Mouse (Mus musculus): ENCODE results near the gene Hnrnpl. TPM values are rescaled to one million over a fixed set of nuclear protein-coding genes. Genes with fewer than 3 reads are reported as not detected.

Hnrnpl gene
- polyA plus RNA-seq, 1 experiment from 2014 or later, result 254 TPM

DNA sequence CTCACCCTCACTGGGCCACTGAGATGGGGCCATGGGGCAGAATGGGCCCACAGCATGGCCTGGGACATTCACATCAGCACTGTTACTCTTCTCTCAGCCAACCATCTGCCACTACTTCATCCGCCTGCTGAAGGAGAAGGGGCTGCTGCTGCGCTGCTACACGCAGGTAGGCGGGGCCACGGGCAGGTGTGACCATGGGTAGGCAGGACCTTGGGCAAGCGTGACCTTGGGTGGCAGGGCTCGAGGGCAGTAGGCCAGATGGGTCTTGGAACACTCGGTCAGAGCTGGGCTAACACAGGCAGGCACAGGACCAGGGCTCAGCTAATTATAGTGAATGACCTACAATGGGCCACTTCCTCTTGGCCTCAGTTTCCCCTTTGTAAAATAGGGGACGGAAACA, 29.5 kb upstream of the Hnrnpl start:
- H3K9ac ChIP-seq, result no peak overlapping the region
- 80% methylated on average over 9 of the region's 9 CpGs for WGBS
- H3K27ac ChIP-seq (ENCODE audit: low read depth), result no peak overlapping the region
- peaks cover 8% of the 10 kb centered on the region; the same call in 1 of the 2 replicates for H3K36me3 ChIP-seq (ENCODE audit: insufficient read depth)
- H3K4me3 ChIP-seq (ENCODE audit: low read depth, low read length), result no peak overlapping the region
- H3K27me3 ChIP-seq (ENCODE audit: insufficient read depth, low read length), result no peaks in the 10 kb centered on the region
- no peaks in the 10 kb centered on the region for H3K9me3 ChIP-seq (ENCODE audit: low read depth, low read length)
- no peak for ATAC-seq (ENCODE audit: insufficient read depth)
- no peaks in the 10 kb centered on the region for H3K4me1 ChIP-seq (ENCODE audit: insufficient read depth)
- TF ChIP-seq CTCF (IDR thresholded peaks at IDR 0.05; ENCODE audit: low read depth), result no peak
- no peak for DNase-seq
- no peak overlapping the region for H3K4me2 ChIP-seq

DNA sequence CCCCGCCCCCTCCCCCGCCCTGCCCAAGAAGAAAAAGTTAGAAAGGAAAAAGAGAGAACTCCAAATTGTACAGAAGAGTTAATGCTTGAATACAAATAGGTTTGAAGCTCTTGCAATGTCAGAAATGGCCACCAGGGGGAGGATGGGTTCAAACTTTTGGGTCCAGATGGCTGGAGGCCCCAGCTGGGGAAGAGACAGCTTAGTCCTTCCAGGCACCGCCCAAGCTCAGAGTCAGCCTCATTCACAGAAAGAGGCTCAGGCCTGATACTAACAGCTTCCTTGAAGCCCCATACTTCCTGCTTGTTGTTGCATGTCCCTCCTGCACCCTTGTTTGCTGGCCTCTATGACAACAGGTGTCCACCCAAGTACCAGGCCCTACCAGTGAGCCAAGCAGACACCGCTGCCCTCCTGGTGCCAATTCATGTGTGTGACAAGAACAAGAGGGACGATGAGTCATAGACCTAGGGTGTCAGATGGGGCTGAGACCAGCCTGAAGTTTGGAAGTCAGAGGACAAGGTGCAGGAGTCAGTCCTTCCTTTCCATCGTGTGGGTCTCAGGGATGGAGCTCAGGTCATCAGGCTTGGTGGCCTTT, 28.2 kb upstream of the Hnrnpl start:
- no peak overlapping the region for H3K4me2 ChIP-seq
- no peak overlapping the region for H3K9ac ChIP-seq
- H3K4me3 ChIP-seq (ENCODE audit: low read depth, low read length), result no peak overlapping the region
- no peaks in the 10 kb centered on the region for H3K27me3 ChIP-seq (ENCODE audit: insufficient read depth, low read length)
- H3K9me3 ChIP-seq (ENCODE audit: low read depth, low read length), result no peaks in the 10 kb centered on the region
- DNase-seq (peak; percentile 97), ATAC-seq (ENCODE audit: insufficient read depth) (peak; percentile 68; the same call in 1 of the 2 replicates)
- H3K36me3 ChIP-seq (ENCODE audit: insufficient read depth), result peaks cover 3% of the 10 kb centered on the region; the same call in 1 of the 2 replicates
- H3K27ac ChIP-seq (ENCODE audit: low read depth), result no peak overlapping the region
- no peaks in the 10 kb centered on the region for H3K4me1 ChIP-seq (ENCODE audit: insufficient read depth)
- peak; percentile 83 for TF ChIP-seq CTCF (IDR thresholded peaks at IDR 0.05; ENCODE audit: low read depth)
- 44% methylated on average over 6 of the region's 6 CpGs for WGBS

DNA sequence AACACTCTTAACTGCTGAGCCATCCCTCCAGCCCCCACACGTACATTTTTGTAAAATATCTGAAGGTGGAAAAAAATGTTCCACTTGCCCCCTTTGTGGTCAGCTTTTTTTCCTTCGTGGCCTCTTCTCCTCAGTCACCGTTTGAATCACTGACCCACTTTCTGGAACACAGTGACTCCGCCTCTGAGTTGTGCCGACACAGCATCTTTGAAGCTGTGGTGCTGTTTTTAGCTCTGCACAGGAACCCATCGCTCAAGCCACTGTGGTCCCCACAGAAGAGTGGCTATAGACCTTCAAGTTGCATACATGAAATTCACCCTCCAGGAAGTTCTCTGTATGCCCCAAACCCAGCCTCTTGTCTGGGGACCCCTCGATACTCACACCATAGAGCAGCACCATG, 27.5 kb upstream of the Hnrnpl start:
- H3K9ac ChIP-seq, result no peak overlapping the region
- no peak overlapping the region for H3K4me2 ChIP-seq
- DNase-seq (peak; percentile 30), ATAC-seq (ENCODE audit: insufficient read depth) (no peak)
- WGBS, result 71% methylated on average over 7 of the region's 7 CpGs
- no peak for TF ChIP-seq CTCF (IDR thresholded peaks at IDR 0.05; ENCODE audit: low read depth)
- no peak overlapping the region for H3K27ac ChIP-seq (ENCODE audit: low read depth)
- H3K36me3 ChIP-seq (ENCODE audit: insufficient read depth), result peaks cover 10% of the 10 kb centered on the region; the same call in 1 of the 2 replicates
- no peaks in the 10 kb centered on the region for H3K27me3 ChIP-seq (ENCODE audit: insufficient read depth, low read length)
- no peaks in the 10 kb centered on the region for H3K4me1 ChIP-seq (ENCODE audit: insufficient read depth)
- no peak overlapping the region for H3K4me3 ChIP-seq (ENCODE audit: low read depth, low read length)
- no peaks in the 10 kb centered on the region for H3K9me3 ChIP-seq (ENCODE audit: low read depth, low read length)

DNA sequence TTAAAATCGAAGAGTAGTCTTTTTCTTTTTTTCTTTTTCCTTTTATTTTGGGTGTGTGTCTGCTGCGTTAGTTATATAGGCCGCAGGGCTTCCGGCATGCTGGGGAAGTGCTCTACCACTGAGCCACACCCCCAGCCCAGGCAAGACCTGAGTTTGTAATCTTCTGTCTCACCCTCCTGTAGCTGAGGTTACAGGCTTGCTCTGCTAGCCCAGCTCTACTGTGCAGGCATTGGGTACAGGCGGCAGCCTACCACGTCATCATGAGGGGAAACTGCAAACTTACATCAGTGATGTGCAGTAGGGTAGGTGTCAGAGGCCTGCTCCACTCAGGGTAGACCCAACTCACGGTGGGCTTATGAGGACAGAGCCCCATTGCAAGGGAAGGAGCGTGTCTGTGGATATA, 27.1 kb upstream of the Hnrnpl start:
- Histone ChIP-seq H3K9me3 (ENCODE audit: low read depth, low read length) (no peaks in the 10 kb centered on the region), H3K27me3 (ENCODE audit: insufficient read depth, low read length) (no peaks in the 10 kb centered on the region)
- 88% methylated on average over 8 of the region's 8 CpGs for whole genome bisulfite sequencing

DNA sequence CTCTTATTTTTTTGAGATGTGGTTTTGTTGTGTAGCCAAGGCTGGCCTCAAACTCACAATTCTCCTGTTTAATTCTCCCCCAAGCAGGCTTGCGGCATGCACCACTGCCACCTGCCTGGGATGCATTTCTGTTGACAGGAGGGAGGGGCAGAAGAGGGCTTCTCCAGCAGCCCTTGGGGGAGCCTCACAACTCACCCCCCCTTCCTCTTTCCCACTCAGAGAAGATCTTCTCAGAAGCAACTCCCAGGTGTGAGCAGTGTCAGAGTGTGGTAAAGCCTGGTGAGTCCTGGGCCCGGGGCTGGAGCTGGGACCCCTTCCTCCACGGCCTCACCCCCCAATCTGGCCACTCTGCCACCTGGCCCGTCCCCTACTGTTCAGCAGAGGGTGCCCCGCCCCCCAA, 23.2 kb upstream of the Hnrnpl start:
- WGBS, result 75% methylated on average over 5 of the region's 5 CpGs
- Histone ChIP-seq H3K9ac (no peak overlapping the region), H3K4me1 (ENCODE audit: insufficient read depth) (peaks cover 8% of the 10 kb centered on the region), H3K9me3 (ENCODE audit: low read depth, low read length) (no peaks in the 10 kb centered on the region), H3K4me3 (ENCODE audit: low read depth, low read length) (no peak overlapping the region), H3K27ac (ENCODE audit: low read depth) (no peak overlapping the region), H3K27me3 (ENCODE audit: insufficient read depth, low read length) (no peaks in the 10 kb centered on the region), H3K36me3 (ENCODE audit: insufficient read depth) (peaks cover 11% of the 10 kb centered on the region; the same call in 1 of the 2 replicates), H3K4me2 (no peak overlapping the region)
- ATAC-seq (ENCODE audit: insufficient read depth), result no peak
- DNase-seq, result no peak
- no peak for TF ChIP-seq CTCF (IDR thresholded peaks at IDR 0.05; ENCODE audit: low read depth)

More for the DNA sequence above, 27.1 kb upstream of the Hnrnpl start:
- no peak overlapping the region for H3K4me2 ChIP-seq
- H3K9ac ChIP-seq, result no peak overlapping the region
- no peak for ATAC-seq (ENCODE audit: insufficient read depth)
- no peak for TF ChIP-seq CTCF (IDR thresholded peaks at IDR 0.05; ENCODE audit: low read depth)
- no peak overlapping the region for H3K27ac ChIP-seq (ENCODE audit: low read depth)
- H3K4me1 ChIP-seq (ENCODE audit: insufficient read depth), result no peaks in the 10 kb centered on the region
- H3K4me3 ChIP-seq (ENCODE audit: low read depth, low read length), result no peak overlapping the region
- H3K36me3 ChIP-seq (ENCODE audit: insufficient read depth), result peaks cover 10% of the 10 kb centered on the region; the same call in 1 of the 2 replicates
- DNase-seq, result no peak

DNA sequence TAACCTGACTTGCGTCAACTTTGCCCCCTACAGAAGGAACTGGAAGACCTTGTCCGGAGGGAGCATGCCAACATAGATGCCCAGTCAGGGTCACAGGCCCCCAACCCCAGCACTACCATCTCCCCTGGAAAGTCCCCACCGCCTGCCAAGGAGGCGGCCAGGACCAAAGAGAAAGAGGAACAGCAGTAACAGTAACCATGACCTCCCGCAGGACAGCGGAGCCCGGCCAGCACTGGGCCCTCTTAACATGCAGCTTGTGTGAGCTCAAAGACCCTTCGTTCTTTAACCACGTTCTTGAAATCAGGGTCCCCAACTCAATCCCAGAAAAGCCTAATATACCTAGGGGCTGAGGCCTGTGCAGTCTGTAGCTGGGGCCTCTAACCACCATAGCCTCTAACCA, 20.5 kb upstream of the Hnrnpl start:
- DNase-seq, result no peak
- 89% methylated on average over 9 of the region's 9 CpGs for WGBS
- Histone ChIP-seq H3K27ac (ENCODE audit: low read depth) (no peak overlapping the region), H3K4me3 (ENCODE audit: low read depth, low read length) (no peak overlapping the region), H3K9me3 (ENCODE audit: low read depth, low read length) (no peaks in the 10 kb centered on the region), H3K4me1 (ENCODE audit: insufficient read depth) (peaks cover 11% of the 10 kb centered on the region), H3K36me3 (ENCODE audit: insufficient read depth) (peaks cover 11% of the 10 kb centered on the region; the same call in 1 of the 2 replicates), H3K9ac (no peak overlapping the region), H3K27me3 (ENCODE audit: insufficient read depth, low read length) (no peaks in the 10 kb centered on the region), H3K4me2 (no peak overlapping the region)
- ATAC-seq (ENCODE audit: insufficient read depth), result no peak
- no peak for TF ChIP-seq CTCF (IDR thresholded peaks at IDR 0.05; ENCODE audit: low read depth)

DNA sequence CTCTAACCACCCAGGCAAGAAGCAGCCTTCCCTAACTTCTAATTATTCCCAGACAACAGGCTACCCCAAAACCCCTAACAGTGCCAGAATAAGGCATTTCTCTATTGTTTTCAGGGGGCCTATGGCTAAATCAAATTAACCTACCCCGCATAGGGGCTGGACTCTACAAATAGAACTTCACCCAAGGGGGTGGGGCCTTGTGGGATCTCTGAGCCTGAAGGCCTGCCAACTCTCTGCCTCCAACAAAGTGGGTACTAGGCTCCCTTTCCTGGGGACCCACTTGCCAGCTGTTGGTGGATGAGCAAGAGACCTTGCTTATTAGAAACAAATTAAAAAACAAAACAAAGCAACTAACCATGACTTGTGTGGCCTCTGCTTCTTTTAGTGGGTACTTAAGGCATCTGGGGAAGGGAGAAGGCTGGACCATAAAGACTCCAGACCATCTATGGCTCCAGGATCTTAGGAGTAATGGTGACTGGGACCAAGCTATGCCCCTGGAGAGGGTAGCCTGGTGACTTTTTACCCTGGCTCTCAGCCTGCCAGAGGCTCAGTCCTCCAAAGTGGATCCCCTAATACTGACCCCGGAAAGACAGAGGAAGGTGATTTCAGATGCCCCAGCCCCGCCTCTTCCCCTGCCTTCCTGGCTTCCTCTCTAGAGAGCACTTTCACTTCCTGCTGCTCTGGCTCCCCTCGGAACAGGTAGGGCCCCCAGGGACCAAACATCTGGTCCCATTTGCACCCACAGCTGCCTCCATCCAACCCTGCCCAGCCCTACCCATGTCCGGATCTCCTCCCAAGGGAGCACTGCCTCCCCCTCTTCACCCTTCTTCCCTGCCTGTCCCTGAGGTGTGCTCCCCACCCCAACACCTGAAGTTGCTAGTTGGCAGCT, 19.8 kb upstream of the Hnrnpl start, which contains the start of gene Rinl:
TSS of gene Rinl (plus strand) at position 663 of the 889 bp plus-strand sequence.
- Histone ChIP-seq H3K4me3 (ENCODE audit: low read depth, low read length) (no peak within 1 kb of the TSS), H3K27ac (ENCODE audit: low read depth) (no peak within 1 kb of the TSS; the same call in 1 of the 2 replicates), H3K9ac (no peak within 1 kb of the TSS), H3K4me2 (no peak within 1 kb of the TSS), H3K4me1 (ENCODE audit: insufficient read depth) (peaks cover 11% of the 10 kb centered on the region), H3K36me3 (ENCODE audit: insufficient read depth) (peaks cover 11% of the 10 kb centered on the region; the same call in 1 of the 2 replicates), H3K9me3 (ENCODE audit: low read depth, low read length) (no peaks in the 10 kb centered on the region), H3K27me3 (ENCODE audit: insufficient read depth, low read length) (no peaks in the 10 kb centered on the region)
- 49% methylated on average over 5 of the region's 5 CpGs for WGBS
- no peak for TF ChIP-seq CTCF (IDR thresholded peaks at IDR 0.05; ENCODE audit: low read depth)
- ATAC-seq (ENCODE audit: insufficient read depth) (no peak), DNase-seq (no peak)
